Mouse (Mus musculus) stomach, postnatal 0 days (tissue): Measurements from ENCODE around the gene Irgq.
"Not testable (repeated sequence)": the region's sequence is repeated elsewhere in the genome, so short reads cannot be mapped to it uniquely, and the experiment has no call there.

ENCODE experiments used
- CTCF ChIP-seq: IDR thresholded peaks from 2 replicates; pipeline ENCODE4 v1.5.1; 2016; ENCODE audit warnings: antibody characterized with exemption, low read depth, mild to moderate bottlenecking, moderate library complexity
- EP300 ChIP-seq: optimal IDR thresholded peaks from 2 replicates; pipeline ENCODE3; 2016; ENCODE audit warnings: antibody characterized with exemption

DNA sequence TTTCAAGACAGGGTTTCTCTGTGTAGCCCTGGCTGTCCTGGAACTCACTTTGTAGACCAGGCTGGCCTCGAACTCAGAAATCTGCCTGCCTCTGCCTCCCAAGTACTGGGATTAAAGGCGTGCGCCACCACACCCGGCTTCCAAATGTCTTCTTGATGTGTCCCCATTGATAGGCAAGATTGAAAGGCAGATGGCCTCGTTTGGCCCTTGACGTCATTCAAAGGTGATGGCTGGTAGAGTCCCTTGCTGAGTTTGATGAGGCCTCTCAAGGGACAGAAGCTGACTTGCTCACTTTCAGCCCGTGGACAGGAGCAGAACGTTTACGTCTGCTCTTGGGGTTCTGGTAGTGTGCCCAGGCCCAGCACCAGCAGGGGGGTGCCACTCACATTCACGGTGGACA is 10.4 kb upstream of the Irgq start:
- not testable (repeated sequence) for TF ChIP-seq CTCF, EP300
